Mouse (Mus musculus): Measurements from ENCODE around the gene Bcdin3d. TPM values are rescaled to one million over a fixed set of nuclear protein-coding genes. Genes with fewer than 3 reads are reported as not detected.

The Bcdin3d gene
- polyA plus RNA-seq, 1 experiment from 2014 or later, result 21.5 TPM

DNA sequence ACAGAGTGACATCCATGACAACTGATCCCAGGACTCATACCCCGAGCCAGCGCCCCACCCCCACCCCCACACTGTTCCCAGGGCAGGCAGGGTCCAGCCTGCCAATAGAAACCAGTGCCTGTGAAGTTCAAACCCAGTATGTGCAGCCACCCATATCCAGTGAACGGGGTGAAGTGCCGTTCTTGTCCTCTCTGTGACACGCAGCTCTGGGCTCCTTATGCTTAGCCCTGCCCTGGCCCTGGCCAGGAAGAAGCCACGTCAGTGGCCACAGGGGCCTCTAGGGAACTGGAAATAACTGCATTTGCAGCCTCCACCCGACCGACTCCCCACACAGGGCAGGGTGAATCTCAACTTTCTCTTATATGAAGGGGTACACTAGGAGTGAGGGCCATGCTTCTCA, 42.6 kb downstream of the Bcdin3d start:
- H3K4me2 ChIP-seq, result no peak overlapping the region
- no peaks in the 10 kb centered on the region for H3K9me3 ChIP-seq
- H3K36me3 ChIP-seq (replicated peaks), result peaks cover 57% of the 10 kb centered on the region
- H3K4me3 ChIP-seq (replicated peaks), result no peak overlapping the region
- no peak overlapping the region for H3K27ac ChIP-seq
- H3K27me3 ChIP-seq, result no peaks in the 10 kb centered on the region
- H3K4me1 ChIP-seq, result peaks cover 22% of the 10 kb centered on the region
- no peak overlapping the region for H3K9ac ChIP-seq
- WGBS, result 91% methylated on average over 8 of the region's 8 CpGs
- ATAC-seq (ENCODE audit: low FRiP score), result no peak

DNA sequence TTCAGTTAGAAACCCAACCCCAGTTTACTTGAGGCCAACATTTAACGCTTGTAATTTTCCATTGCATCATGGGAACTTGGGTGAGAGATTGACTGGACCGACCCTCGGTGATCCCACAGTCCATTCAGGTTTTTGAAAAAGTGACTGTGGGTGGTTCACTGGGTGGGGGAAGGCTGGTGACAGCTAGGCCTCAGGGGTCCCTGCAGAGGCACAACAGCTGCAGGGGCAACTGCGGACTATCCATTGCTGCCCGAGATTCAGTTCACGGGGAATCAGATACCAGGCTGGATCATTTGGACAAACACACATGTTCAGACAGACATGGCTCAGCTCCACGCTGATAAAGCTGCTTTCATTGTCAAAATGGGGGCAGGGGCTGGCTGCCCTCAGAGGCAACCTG, 43.0 kb downstream of the Bcdin3d start:
- H3K9me3 ChIP-seq, result no peaks in the 10 kb centered on the region
- H3K4me1 ChIP-seq, result peaks cover 18% of the 10 kb centered on the region
- no peak overlapping the region for H3K27ac ChIP-seq
- H3K4me2 ChIP-seq, result no peak overlapping the region
- no peak overlapping the region for H3K4me3 ChIP-seq (replicated peaks)
- H3K27me3 ChIP-seq, result no peaks in the 10 kb centered on the region
- ATAC-seq (ENCODE audit: low FRiP score), result no peak
- 89% methylated on average over 7 of the region's 7 CpGs for WGBS
- H3K36me3 ChIP-seq (replicated peaks), result peaks cover 62% of the 10 kb centered on the region
- H3K9ac ChIP-seq, result no peak overlapping the region

DNA sequence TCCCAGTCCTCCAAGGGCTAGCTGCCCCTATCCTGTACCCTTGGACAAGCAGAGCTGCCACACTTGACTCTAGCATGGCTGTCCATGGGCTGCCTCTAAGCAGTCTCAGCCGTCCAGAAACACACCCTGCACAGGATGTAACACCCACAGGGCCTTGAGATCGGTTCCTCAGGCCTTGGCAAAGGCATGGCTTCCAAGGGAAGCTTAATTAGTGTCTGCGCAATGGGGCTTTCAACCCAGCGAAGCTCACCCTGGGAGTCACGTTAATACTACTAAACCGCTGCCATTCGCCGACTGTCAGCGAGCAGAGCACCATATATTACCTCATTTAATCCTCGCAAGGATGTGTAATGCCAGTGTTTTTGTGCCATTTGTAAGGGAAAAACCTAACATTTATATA, 43.5 kb downstream of the Bcdin3d start:
- Histone ChIP-seq H3K9ac (no peak overlapping the region), H3K9me3 (no peaks in the 10 kb centered on the region), H3K27ac (no peak overlapping the region), H3K36me3 (replicated peaks) (peaks cover 66% of the 10 kb centered on the region), H3K4me2 (no peak overlapping the region), H3K4me3 (replicated peaks) (no peak overlapping the region), H3K4me1 (peaks cover 13% of the 10 kb centered on the region), H3K27me3 (no peaks in the 10 kb centered on the region)
- WGBS, result 85% methylated on average over 10 of the region's 10 CpGs
- ATAC-seq (ENCODE audit: low FRiP score), result no peak

- Histone ChIP-seq H3K27ac (no peak overlapping the region), H3K9me3 (no peaks in the 10 kb centered on the region), H3K27me3 (no peaks in the 10 kb centered on the region), H3K9ac (no peak overlapping the region), H3K4me3 (replicated peaks) (no peak overlapping the region), H3K36me3 (replicated peaks) (peaks cover 73% of the 10 kb centered on the region), H3K4me1 (peaks cover 10% of the 10 kb centered on the region; the same call in 1 of the 2 replicates), H3K4me2 (no peak overlapping the region)
- WGBS, result 87% methylated on average over 8 of the region's 8 CpGs
- ATAC-seq (ENCODE audit: low FRiP score), result no peak
Observed at GRCm38 (mm10) chr15:99430394-99430793, 44.1 kb downstream of the Bcdin3d start.

GRCm38 (mm10) chr15:99423884-99424283, 50.6 kb downstream of the Bcdin3d start:
- no peak overlapping the region for H3K27ac ChIP-seq
- H3K9ac ChIP-seq, result no peak overlapping the region
- H3K9me3 ChIP-seq, result no peaks in the 10 kb centered on the region
- no peak overlapping the region for H3K4me3 ChIP-seq (replicated peaks)
- no peak overlapping the region for H3K4me2 ChIP-seq
- H3K4me1 ChIP-seq, result peaks cover 12% of the 10 kb centered on the region
- no peak for ATAC-seq (ENCODE audit: low FRiP score)
- H3K36me3 ChIP-seq (replicated peaks), result peaks cover 66% of the 10 kb centered on the region
- WGBS, result 96% methylated on average over 9 of the region's 9 CpGs
- no peaks in the 10 kb centered on the region for H3K27me3 ChIP-seq

DNA sequence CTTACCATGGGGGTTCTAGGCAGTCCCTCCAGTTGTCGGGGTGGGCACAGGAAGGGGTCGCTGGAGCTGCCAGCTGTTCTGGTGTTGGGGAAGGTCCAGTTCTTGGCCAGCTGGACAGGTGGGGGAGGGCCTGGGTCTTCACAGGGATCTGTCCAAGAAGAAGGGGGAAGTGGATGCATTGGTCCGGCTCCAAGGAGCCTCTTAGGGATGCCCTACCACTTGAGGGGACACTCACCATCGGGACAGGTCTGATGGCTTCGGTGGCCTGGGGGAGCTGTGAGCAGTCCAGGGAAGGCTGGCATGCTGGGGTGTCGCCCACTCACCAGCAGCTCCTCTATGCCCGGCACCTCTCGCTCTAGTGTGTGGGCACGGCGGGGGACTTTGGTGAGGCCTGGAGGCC, 51.4 kb downstream of the Bcdin3d start:
- no peak overlapping the region for H3K4me3 ChIP-seq (replicated peaks)
- no peaks in the 10 kb centered on the region for H3K27me3 ChIP-seq
- peaks cover 62% of the 10 kb centered on the region for H3K36me3 ChIP-seq (replicated peaks)
- no peak overlapping the region for H3K9ac ChIP-seq
- peaks cover 12% of the 10 kb centered on the region for H3K4me1 ChIP-seq
- no peak for ATAC-seq (ENCODE audit: low FRiP score)
- no peaks in the 10 kb centered on the region for H3K9me3 ChIP-seq
- no peak overlapping the region for H3K27ac ChIP-seq
- H3K4me2 ChIP-seq, result no peak overlapping the region
- WGBS, result 93% methylated on average over 10 of the region's 10 CpGs

GRCm38 (mm10) chr15:99422551-99422950, 52.0 kb downstream of the Bcdin3d start:
- Histone ChIP-seq H3K4me3 (replicated peaks) (no peak overlapping the region), H3K36me3 (replicated peaks) (peaks cover 57% of the 10 kb centered on the region), H3K27ac (no peak overlapping the region), H3K4me2 (no peak overlapping the region), H3K27me3 (no peaks in the 10 kb centered on the region), H3K4me1 (peaks cover 12% of the 10 kb centered on the region), H3K9me3 (no peaks in the 10 kb centered on the region), H3K9ac (no peak overlapping the region)
- 94% methylated on average over 23 of the region's 23 CpGs for WGBS
- ATAC-seq (ENCODE audit: low FRiP score), result no peak

DNA sequence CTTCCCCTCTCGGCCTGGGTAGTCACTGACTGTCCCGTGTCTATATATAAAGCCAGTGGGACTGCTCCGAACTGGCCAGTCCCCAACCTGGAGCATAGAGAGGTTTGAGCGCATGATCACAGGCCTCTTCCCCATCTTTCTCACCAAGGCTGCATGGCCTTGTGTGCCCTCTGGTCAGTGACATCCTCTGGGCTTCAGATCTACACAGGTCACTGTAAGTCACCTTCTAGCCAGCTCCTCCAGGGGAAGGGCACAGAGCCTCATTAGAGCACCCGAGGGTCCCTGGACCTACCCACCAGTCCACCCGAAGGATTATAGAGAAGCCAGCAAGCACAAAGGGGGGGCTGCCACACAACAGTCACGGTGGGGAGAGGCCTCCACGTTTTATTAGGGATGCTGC, 52.9 kb downstream of the Bcdin3d start:
- WGBS, result 90% methylated on average over 8 of the region's 8 CpGs
- no peak overlapping the region for H3K4me2 ChIP-seq
- H3K4me1 ChIP-seq, result peaks cover 12% of the 10 kb centered on the region
- H3K36me3 ChIP-seq (replicated peaks), result peaks cover 48% of the 10 kb centered on the region
- ATAC-seq (ENCODE audit: low FRiP score), result no peak
- H3K27me3 ChIP-seq, result no peaks in the 10 kb centered on the region
- H3K4me3 ChIP-seq (replicated peaks), result no peak overlapping the region
- H3K27ac ChIP-seq, result peak overlapping the region; percentile 57; the same call in 1 of the 2 replicates
- H3K9ac ChIP-seq, result no peak overlapping the region
- no peaks in the 10 kb centered on the region for H3K9me3 ChIP-seq

GRCm38 (mm10) chr15:99421152-99421551, 53.4 kb downstream of the Bcdin3d start:
- Histone ChIP-seq H3K27me3 (no peaks in the 10 kb centered on the region), H3K9me3 (no peaks in the 10 kb centered on the region), H3K27ac (peak overlapping the region; percentile 88), H3K9ac (no peak overlapping the region), H3K4me2 (no peak overlapping the region), H3K36me3 (replicated peaks) (peaks cover 43% of the 10 kb centered on the region), H3K4me3 (replicated peaks) (no peak overlapping the region), H3K4me1 (peaks cover 12% of the 10 kb centered on the region)
- ATAC-seq (ENCODE audit: low FRiP score), result peak; percentile 15; the same call in 1 of the 2 replicates
- 84% methylated on average over 9 of the region's 9 CpGs for WGBS

- peak; percentile 68; the same call in 1 of the 2 replicates for ATAC-seq (ENCODE audit: low FRiP score)
- Histone ChIP-seq H3K27me3 (no peaks in the 10 kb centered on the region), H3K4me3 (replicated peaks) (no peak overlapping the region), H3K9me3 (no peaks in the 10 kb centered on the region), H3K36me3 (replicated peaks) (peaks cover 37% of the 10 kb centered on the region), H3K9ac (peak overlapping the region; percentile 36; the same call in 1 of the 2 replicates), H3K4me2 (peak overlapping the region; percentile 39), H3K4me1 (peaks cover 12% of the 10 kb centered on the region), H3K27ac (peak overlapping the region; percentile 88)
- WGBS, result 3% methylated on average over 12 of the region's 12 CpGs
Observed at GRCm38 (mm10) chr15:99420521-99421014, 54.0 kb downstream of the Bcdin3d start.

DNA sequence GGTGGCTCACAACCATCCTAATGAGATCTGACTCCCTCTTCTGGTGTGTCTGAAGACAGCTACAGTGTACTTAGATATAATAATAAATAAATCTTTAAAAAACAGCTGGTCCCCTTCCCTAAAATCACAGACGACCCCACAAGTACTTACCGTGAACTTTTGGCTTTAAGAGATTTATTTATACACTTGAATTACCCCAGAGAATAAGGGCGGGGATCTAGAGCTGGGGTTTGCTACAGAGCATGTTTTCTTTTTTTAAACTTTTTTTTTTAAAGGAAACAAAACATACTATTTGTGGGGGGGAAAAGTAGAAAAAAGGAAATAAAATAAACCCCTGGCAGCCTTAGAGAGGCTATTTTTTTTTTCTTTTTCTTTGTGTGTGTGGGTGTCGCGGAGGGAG, 54.4 kb downstream of the Bcdin3d start:
- no peak for ATAC-seq (ENCODE audit: low FRiP score)
- 19% methylated on average over 5 of the region's 5 CpGs for whole genome bisulfite sequencing
- Histone ChIP-seq H3K27ac (peak overlapping the region; percentile 88), H3K4me2 (peak overlapping the region; percentile 39), H3K4me1 (peaks cover 12% of the 10 kb centered on the region), H3K36me3 (replicated peaks) (peaks cover 32% of the 10 kb centered on the region), H3K9me3 (no peaks in the 10 kb centered on the region), H3K27me3 (no peaks in the 10 kb centered on the region), H3K9ac (peak overlapping the region; percentile 36; the same call in 1 of the 2 replicates), H3K4me3 (replicated peaks) (no peak overlapping the region)
